Mouse (Mus musculus) spleen, postnatal 36 days (tissue): Measurements from ENCODE around the gene Gm47995.
"Not testable (repeated sequence)": the region's sequence is repeated elsewhere in the genome, so short reads cannot be mapped to it uniquely, and the experiment has no call there.

Experiments used
- DNase-seq, 2 experiments: peaks; one replicate each; pipeline ENCODE4 v3.0.0; 2022; ENCODE audit warnings: low spot score in 2 of 2, mixed read lengths in 1 of 2

The Gm47995 gene

GRCm38 (mm10) chr1:151186879-151187424 is 11.3 kb upstream of the Gm47995 start:
- not testable (repeated sequence) for DNase-seq

DNA sequence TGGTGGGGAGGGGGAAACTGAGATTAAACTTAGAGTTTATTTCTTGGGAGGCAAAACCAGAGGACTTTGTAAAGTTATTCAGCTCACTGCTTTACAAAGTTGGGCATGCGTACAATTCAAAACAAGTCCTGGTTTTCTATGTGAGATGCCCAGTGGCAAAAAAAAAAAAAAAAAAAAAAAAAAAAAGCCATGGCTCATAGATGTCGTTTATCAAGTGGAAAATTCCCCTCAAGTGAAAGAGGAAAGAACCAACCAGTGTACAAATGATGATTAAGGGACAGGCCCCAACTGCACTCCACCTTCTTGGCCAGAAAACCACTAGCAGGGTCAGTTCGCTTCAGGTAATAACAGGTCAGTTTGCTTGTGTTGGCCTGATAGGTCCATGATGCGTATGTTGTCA is 9.8 kb upstream of the Gm47995 start:
- no peak for DNase-seq

DNA sequence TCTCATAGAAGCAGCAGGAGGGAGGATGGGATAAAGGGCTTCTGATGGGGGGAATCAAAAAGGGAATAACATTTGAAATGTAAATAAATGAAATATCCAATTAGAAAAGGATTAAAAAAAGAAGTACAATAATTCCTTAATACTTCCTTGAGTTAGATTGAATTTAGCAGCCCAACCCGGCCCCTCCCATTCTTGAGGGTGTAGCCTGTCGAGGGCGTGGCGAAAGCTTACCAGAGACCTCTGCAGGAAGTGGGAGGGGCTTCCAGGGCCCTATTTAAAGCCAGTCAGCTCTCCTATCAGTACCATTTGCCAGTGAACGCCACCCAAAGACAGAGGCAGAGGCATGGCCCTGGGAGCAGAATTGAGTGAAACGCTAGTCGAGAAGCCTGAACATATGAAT is 6.2 kb upstream of the Gm47995 start, which contains the start of gene Gm8947:
Gene Gm8947 (plus strand): TSS at position 302 of the 400 bp plus-strand sequence.
- not testable (repeated sequence) for DNase-seq

DNA sequence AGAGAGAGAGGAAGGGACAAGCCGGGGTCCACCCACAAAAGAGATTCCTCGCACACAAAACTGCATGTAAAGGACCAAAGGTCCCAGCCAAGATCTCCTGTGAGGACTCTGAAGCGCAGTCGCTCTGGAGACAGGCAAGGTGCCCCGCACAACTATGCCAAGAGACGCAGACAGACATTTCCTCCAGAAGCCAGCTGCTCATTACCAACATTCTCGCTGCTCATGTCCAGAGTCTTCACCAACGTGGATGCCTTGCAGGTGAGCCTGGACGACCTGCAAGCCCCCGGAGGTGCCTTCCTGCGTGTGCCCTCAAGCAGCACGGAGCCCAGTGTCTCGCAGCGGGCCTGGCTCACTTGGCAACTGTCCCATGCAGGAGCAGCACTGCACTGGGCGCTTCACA is 5.5 kb upstream of the Gm47995 start:
- DNase-seq = not testable (repeated sequence)

DNA sequence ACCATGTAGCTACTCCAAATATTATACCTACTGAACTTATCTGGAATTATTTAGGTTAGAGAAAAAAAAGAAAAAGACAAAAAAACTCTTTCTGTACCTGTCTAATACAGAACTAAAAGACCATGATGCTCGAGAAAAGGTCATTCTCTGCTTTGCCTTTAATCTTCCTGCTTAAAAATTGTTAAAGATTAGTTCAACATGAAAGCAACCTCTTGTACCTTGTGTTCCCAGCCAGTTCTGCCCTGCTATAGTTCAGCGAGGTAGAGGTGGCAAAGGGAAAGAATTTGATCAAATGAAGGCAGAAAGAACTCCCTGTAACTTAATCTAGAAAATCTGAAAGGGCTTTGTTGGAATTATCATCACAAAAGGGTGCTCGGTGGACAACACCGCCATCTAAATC is 2.3 kb upstream of the Gm47995 start:
- not testable (repeated sequence) for DNase-seq

GRCm38 (mm10) chr1:151196690-151197089 is 1.6 kb upstream of the Gm47995 start:
- DNase-seq = not testable (repeated sequence)

DNA sequence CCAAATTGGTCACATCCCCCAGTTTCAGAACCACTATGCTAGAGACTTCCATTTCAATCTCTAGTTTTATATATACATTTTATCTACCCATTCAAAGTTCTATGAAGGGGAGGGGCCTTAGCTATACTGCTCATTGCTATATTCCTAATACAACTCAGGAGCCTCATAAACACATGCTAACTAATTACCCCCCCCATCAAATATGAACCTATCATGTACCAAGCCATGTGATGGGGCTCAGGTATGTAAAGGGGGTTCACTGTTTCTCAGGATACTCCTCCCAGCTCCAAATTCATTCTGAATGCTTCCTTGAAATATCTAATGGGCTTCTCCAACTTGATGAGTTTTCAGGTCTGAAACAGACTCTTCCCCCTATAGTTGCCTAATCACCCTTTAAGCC is 2.4 kb downstream of the Gm47995 start:
- not testable (repeated sequence) for DNase-seq

- DNase-seq = not testable (repeated sequence)
These were observed 4.5 kb downstream of the Gm47995 start for GRCm38 (mm10) chr1:151202771-151203170.

GRCm38 (mm10) chr1:151203818-151204217 is 5.6 kb downstream of the Gm47995 start, which contains the start of gene 3110040M04Rik:
3110040M04Rik (plus strand) TSS chr1:151204121.
- DNase-seq = not testable (repeated sequence)

- not testable (repeated sequence) for DNase-seq
These were observed 10.2 kb downstream of the Gm47995 start for GRCm38 (mm10) chr1:151208493-151208892.

GRCm38 (mm10) chr1:151208944-151209343 is 10.7 kb downstream of the Gm47995 start:
- DNase-seq = not testable (repeated sequence)

DNA sequence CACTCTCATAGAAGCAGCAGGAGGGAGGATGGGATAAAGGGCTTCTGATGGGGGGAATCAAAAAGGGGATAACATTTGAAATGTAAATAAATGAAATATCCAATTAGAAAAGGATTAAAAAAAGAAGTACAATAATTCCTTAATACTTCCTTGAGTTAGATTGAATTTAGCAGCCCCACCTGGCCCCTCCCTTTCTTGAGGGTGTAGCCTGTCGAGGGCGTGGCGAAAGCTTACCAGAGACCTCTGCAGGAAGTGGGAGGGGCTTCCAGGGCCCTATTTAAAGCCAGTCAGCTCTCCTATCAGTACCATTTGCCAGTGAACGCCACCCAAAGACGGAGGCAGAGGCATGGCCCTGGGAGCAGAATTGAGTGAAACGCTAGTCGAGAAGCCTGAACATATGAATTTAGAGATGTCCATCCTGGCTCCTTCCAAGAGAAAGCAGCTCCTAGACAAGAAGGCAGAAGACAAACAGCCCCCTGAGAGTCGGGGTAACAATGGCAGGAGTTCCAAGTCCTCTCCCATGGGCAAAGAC is 11.6 kb downstream of the Gm47995 start, which contains the start of gene Gm47996:
Gene Gm47996 (plus strand): TSS at position 308 of the 532 bp plus-strand sequence.
- DNase-seq = peak; percentile 30 to 55

DNA sequence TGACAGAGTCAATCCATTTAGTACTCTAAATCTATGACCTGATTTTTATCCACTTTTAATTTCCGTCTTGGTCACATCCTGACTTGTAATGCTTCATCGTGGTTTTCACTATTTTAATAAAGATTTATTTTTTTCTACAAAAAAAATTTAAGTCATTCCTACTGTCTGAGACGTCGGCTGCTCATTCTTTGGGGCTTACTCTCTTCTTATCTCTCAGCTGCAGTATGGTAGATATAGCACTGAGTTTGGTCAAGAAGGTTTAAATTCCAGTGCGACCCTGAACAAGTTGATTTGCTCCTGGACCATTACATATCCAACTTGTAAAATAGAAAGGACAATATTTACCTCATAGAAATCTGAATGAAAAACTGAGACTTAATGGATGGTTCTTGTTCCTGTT is 13.4 kb downstream of the Gm47995 start:
- not testable (repeated sequence) for DNase-seq

DNA sequence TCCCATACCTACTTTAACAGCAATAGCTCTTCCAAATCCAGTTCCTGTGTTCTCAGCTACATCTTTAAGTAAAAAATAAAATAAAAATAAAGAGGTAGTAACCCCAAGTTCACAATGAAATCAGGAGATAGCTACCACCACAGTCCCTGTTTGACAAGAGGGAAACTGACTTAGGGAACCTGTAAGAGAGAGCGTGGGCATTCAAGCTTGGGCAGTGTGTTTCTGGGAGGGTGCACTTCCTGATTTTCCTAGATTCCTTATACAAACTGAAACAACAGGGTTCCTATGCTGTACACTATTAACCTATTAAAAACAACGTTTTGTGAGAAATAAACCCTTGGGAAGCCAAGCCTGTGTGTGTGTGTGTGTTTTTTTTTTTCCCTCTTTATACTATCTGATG is 16.6 kb downstream of the Gm47995 start:
- DNase-seq = no peak

DNA sequence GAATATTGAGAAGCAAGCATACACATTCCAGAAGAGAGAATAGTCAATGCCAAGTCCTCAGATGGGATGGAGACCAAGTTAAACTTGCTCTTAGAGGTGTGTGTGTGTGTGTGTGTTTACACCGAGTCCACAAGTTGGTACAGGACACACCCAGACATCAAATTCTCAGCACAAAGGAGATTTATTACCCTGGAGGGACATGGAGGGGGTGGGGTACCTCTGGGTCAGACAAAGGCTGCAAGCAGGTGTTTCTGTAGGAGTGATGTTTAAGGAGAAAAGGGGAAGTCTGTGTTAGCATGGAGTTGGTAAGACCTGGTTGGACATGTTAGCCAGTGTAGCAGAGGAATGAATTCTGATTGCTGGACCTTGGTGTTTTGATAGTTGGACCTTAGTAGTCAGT is 17.7 kb downstream of the Gm47995 start:
- no peak for DNase-seq

DNA sequence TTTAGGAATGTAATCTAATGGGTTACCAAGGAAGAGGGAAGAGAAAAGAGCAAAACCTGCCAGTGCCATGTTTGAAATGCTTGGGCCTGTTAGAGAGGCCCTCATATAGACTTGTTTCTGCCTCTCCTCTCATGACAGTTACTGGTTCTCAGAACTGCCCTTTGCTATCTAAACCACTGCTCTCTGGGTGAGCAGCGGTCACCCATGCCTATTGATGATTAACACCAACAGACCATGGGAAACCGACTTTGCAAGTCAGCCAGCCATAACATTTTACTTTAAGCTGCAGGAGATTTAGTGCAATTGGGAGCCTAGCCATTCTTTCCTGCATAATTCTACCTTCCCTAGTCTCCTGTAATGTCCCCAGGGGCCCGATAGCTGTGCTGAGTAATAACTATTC is 18.2 kb downstream of the Gm47995 start:
- no peak for DNase-seq

GRCm38 (mm10) chr1:151219045-151219444 is 20.8 kb downstream of the Gm47995 start:
- DNase-seq = no peak

DNA sequence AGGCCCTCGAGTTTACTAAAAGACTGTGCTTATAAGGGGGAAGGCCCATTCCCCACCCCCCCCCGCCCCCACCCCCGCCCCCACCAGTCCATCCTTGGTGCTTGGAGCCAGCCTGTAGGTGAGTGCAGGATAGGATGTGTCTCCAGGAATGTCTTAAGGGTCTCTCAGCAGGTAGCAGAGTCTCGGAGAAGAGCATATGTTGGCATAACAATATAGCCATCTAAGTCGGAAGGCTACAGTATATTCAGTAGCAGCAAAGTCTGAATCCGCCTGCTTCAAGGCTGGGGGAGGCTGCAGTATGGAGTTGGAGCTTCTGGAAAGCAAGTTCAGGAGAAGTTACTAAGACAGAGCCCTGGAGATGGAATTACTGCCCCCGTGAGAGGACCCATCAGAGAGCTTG is 21.9 kb downstream of the Gm47995 start:
- no peak for DNase-seq

DNA sequence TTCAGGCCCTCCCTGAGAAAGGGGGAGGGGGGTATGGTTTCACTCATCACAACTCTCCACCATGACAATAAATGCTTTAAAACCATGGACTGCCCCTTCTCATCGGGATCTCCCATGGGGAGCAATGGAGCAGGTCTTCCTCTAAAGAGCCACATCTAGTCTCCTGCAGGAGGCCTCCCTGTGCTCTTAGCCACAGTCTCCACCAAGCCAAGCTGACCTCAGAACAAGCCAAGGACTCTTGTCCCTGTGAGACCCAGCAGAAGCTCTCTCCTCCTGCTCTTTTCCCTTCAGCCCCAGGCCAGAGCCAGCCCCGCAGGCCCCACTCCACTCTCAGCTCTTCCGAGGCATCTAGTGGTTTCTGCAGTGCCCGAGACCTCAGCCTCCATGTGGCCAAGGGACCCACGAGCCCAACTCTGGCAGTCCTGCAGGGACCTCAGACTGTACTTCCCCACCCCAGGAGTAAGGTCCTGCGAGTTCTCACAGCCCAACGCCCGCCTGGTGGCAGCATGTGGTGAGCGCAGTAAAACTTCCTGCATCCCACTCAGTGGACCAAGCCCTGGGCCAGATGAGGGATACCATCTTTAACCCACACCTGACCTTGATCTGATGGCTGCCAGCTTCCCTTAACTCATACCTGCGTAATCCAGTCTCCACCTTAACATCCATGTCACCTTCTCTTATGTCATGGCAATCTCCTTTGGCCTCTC is 24.5 kb downstream of the Gm47995 start:
- DNase-seq = no peak

GRCm38 (mm10) chr1:151223377-151223776 is 25.1 kb downstream of the Gm47995 start:
- DNase-seq = no peak

GRCm38 (mm10) chr1:151224536-151224935 is 26.3 kb downstream of the Gm47995 start:
- no peak for DNase-seq

DNA sequence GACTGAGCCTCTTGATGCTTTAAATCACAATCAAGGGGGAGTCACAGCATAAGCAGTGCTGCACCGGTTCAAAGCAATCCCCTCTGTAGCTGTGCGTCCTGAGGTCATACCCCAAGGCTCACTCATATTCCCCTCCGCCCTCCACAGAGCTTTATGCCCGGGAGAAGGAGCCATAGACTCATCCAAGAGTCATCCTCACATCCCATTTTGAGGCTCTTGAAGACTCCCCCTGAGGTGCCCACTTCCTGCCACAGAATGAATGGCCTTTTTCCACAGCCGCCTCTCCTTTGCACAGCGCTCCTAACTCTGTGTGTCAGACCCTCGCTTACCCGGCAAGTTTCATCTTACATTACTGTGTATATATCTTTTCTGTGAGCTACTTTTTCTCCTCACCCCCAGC is 29.3 kb downstream of the Gm47995 start:
- no peak for DNase-seq
